Mouse (Mus musculus): ENCODE results near the gene Golph3. TPM values are rescaled to one million over a fixed set of nuclear protein-coding genes. Genes with fewer than 3 reads are reported as not detected.

Golph3 gene
- polyA plus RNA-seq, 1 experiment: 42.3 TPM

- Histone ChIP-seq H3ac (ENCODE audit: control insufficient read depth, insufficient read length, low read depth) (no peak overlapping the region), H3K4me3 (ENCODE audit: insufficient read depth, poor library complexity, severe bottlenecking) (no peak overlapping the region), H3K36me3 (ENCODE audit: control insufficient read depth, insufficient read depth) (peaks cover 13% of the 10 kb centered on the region), H3K79me2 (ENCODE audit: control insufficient read depth, insufficient read depth) (peaks cover 37% of the 10 kb centered on the region), H3K79me3 (ENCODE audit: low read depth) (peaks cover 35% of the 10 kb centered on the region), H3K27me3 (ENCODE audit: control insufficient read depth, insufficient read depth, insufficient read length) (no peaks in the 10 kb centered on the region)
- no peak for TF ChIP-seq USF1 (IDR thresholded peaks at IDR 0.05; ENCODE audit: low read depth)
- no peak for TF ChIP-seq MYOD1 (IDR thresholded peaks at IDR 0.05; ENCODE audit: control insufficient read depth, insufficient read length, low read depth)
- TF ChIP-seq MYOG (IDR thresholded peaks at IDR 0.05; ENCODE audit: control insufficient read depth, extremely low read depth, insufficient read length): no peak
- TF ChIP-seq CEBPB (IDR thresholded peaks at IDR 0.05; ENCODE audit: low read depth): no peak
- TF ChIP-seq FOSL1 (IDR thresholded peaks at IDR 0.05; ENCODE audit: insufficient read depth, low read length, poor library complexity, severe bottlenecking): no peak
- no peak for TF ChIP-seq CTCF (IDR thresholded peaks at IDR 0.05; ENCODE audit: control insufficient read depth, insufficient read depth, insufficient read length)
- no peak for TF ChIP-seq MAX (IDR thresholded peaks at IDR 0.05)
These were observed 1.4 kb upstream of the Golph3 start for GRCm38 (mm10) chr15:12319889-12320288.

- TF ChIP-seq FOSL1 (IDR thresholded peaks at IDR 0.05; ENCODE audit: insufficient read depth, low read length, poor library complexity, severe bottlenecking) (no peak), CTCF (IDR thresholded peaks at IDR 0.05; ENCODE audit: control insufficient read depth, insufficient read depth, insufficient read length) (no peak), USF1 (IDR thresholded peaks at IDR 0.05; ENCODE audit: low read depth) (no peak), MAX (IDR thresholded peaks at IDR 0.05) (no peak), MYOD1 (IDR thresholded peaks at IDR 0.05; ENCODE audit: control insufficient read depth, insufficient read length, low read depth) (no peak), MYOG (IDR thresholded peaks at IDR 0.05; ENCODE audit: control insufficient read depth, extremely low read depth, insufficient read length) (no peak), CEBPB (IDR thresholded peaks at IDR 0.05; ENCODE audit: low read depth) (no peak)
- Histone ChIP-seq H3K36me3 (ENCODE audit: control insufficient read depth, insufficient read depth) (peaks cover 20% of the 10 kb centered on the region), H3K27me3 (ENCODE audit: control insufficient read depth, insufficient read depth, insufficient read length) (no peaks in the 10 kb centered on the region), H3K4me3 (ENCODE audit: insufficient read depth, poor library complexity, severe bottlenecking) (peak overlapping the region; percentile 96), H3ac (ENCODE audit: control insufficient read depth, insufficient read length, low read depth) (peak overlapping the region; percentile 65), H3K79me3 (ENCODE audit: low read depth) (peaks cover 42% of the 10 kb centered on the region), H3K79me2 (ENCODE audit: control insufficient read depth, insufficient read depth) (peaks cover 44% of the 10 kb centered on the region)
These were observed 684 bp upstream of the Golph3 start for GRCm38 (mm10) chr15:12320441-12321090.

GRCm38 (mm10) chr15:12321788-12322621, 755 bp downstream of the Golph3 start, which contains the start of gene 1810049J17Rik:
Gene 1810049J17Rik (minus strand): TSS chr15:12321899.
- peaks cover 56% of the 10 kb centered on the region for H3K79me3 ChIP-seq (ENCODE audit: low read depth)
- peaks cover 58% of the 10 kb centered on the region for H3K79me2 ChIP-seq (ENCODE audit: control insufficient read depth, insufficient read depth)
- no peaks in the 10 kb centered on the region for H3K27me3 ChIP-seq (ENCODE audit: control insufficient read depth, insufficient read depth, insufficient read length)
- peaks cover 27% of the 10 kb centered on the region for H3K36me3 ChIP-seq (ENCODE audit: control insufficient read depth, insufficient read depth)
- peak within 1 kb of the TSS; percentile 97 for H3ac ChIP-seq (ENCODE audit: control insufficient read depth, insufficient read length, low read depth)
- H3K4me3 ChIP-seq (ENCODE audit: insufficient read depth, poor library complexity, severe bottlenecking): peak within 1 kb of the TSS; percentile 96
- TF ChIP-seq USF1 (IDR thresholded peaks at IDR 0.05; ENCODE audit: low read depth) (no peak), MYOG (IDR thresholded peaks at IDR 0.05; ENCODE audit: control insufficient read depth, extremely low read depth, insufficient read length) (no peak), MYOD1 (IDR thresholded peaks at IDR 0.05; ENCODE audit: control insufficient read depth, insufficient read length, low read depth) (no peak), FOSL1 (IDR thresholded peaks at IDR 0.05; ENCODE audit: insufficient read depth, low read length, poor library complexity, severe bottlenecking) (no peak), MAX (IDR thresholded peaks at IDR 0.05) (no peak), CEBPB (IDR thresholded peaks at IDR 0.05; ENCODE audit: low read depth) (no peak), CTCF (IDR thresholded peaks at IDR 0.05; ENCODE audit: control insufficient read depth, insufficient read depth, insufficient read length) (no peak)

GRCm38 (mm10) chr15:12322676-12323402, 1.6 kb downstream of the Golph3 start:
- Histone ChIP-seq H3ac (ENCODE audit: control insufficient read depth, insufficient read length, low read depth) (no peak overlapping the region), H3K36me3 (ENCODE audit: control insufficient read depth, insufficient read depth) (peaks cover 34% of the 10 kb centered on the region), H3K27me3 (ENCODE audit: control insufficient read depth, insufficient read depth, insufficient read length) (no peaks in the 10 kb centered on the region), H3K79me3 (ENCODE audit: low read depth) (peaks cover 64% of the 10 kb centered on the region), H3K79me2 (ENCODE audit: control insufficient read depth, insufficient read depth) (peaks cover 66% of the 10 kb centered on the region), H3K4me3 (ENCODE audit: insufficient read depth, poor library complexity, severe bottlenecking) (peak overlapping the region; percentile 96)
- TF ChIP-seq CEBPB (IDR thresholded peaks at IDR 0.05; ENCODE audit: low read depth): no peak
- TF ChIP-seq MYOG (IDR thresholded peaks at IDR 0.05; ENCODE audit: control insufficient read depth, extremely low read depth, insufficient read length): no peak
- TF ChIP-seq CTCF (IDR thresholded peaks at IDR 0.05; ENCODE audit: control insufficient read depth, insufficient read depth, insufficient read length): no peak
- TF ChIP-seq FOSL1 (IDR thresholded peaks at IDR 0.05; ENCODE audit: insufficient read depth, low read length, poor library complexity, severe bottlenecking): no peak
- no peak for TF ChIP-seq MYOD1 (IDR thresholded peaks at IDR 0.05; ENCODE audit: control insufficient read depth, insufficient read length, low read depth)
- TF ChIP-seq MAX (IDR thresholded peaks at IDR 0.05): no peak
- no peak for TF ChIP-seq USF1 (IDR thresholded peaks at IDR 0.05; ENCODE audit: low read depth)

- Histone ChIP-seq H3K27me3 (ENCODE audit: control insufficient read depth, insufficient read depth, insufficient read length) (no peaks in the 10 kb centered on the region), H3K79me2 (ENCODE audit: control insufficient read depth, insufficient read depth) (peaks cover 81% of the 10 kb centered on the region), H3K4me3 (ENCODE audit: insufficient read depth, poor library complexity, severe bottlenecking) (no peak overlapping the region), H3K79me3 (ENCODE audit: low read depth) (peaks cover 78% of the 10 kb centered on the region), H3K36me3 (ENCODE audit: control insufficient read depth, insufficient read depth) (peaks cover 43% of the 10 kb centered on the region), H3ac (ENCODE audit: control insufficient read depth, insufficient read length, low read depth) (no peak overlapping the region)
- TF ChIP-seq MYOG (IDR thresholded peaks at IDR 0.05; ENCODE audit: control insufficient read depth, extremely low read depth, insufficient read length): no peak
- no peak for TF ChIP-seq MYOD1 (IDR thresholded peaks at IDR 0.05; ENCODE audit: control insufficient read depth, insufficient read length, low read depth)
- TF ChIP-seq CTCF (IDR thresholded peaks at IDR 0.05; ENCODE audit: control insufficient read depth, insufficient read depth, insufficient read length): no peak
- no peak for TF ChIP-seq CEBPB (IDR thresholded peaks at IDR 0.05; ENCODE audit: low read depth)
- no peak for TF ChIP-seq FOSL1 (IDR thresholded peaks at IDR 0.05; ENCODE audit: insufficient read depth, low read length, poor library complexity, severe bottlenecking)
- TF ChIP-seq MAX (IDR thresholded peaks at IDR 0.05): no peak
- no peak for TF ChIP-seq USF1 (IDR thresholded peaks at IDR 0.05; ENCODE audit: low read depth)
These were observed 3.1 kb downstream of the Golph3 start for GRCm38 (mm10) chr15:12324326-12324725.
